Mouse (Mus musculus): Measurements from ENCODE around the gene Spsb1. TPM values are rescaled to one million over a fixed set of nuclear protein-coding genes. Genes with fewer than 3 reads are reported as not detected.

Gene Spsb1
- total and polyA plus RNA-seq, 3 experiments = 0.04 to 0.19 (median 0.07) TPM

DNA sequence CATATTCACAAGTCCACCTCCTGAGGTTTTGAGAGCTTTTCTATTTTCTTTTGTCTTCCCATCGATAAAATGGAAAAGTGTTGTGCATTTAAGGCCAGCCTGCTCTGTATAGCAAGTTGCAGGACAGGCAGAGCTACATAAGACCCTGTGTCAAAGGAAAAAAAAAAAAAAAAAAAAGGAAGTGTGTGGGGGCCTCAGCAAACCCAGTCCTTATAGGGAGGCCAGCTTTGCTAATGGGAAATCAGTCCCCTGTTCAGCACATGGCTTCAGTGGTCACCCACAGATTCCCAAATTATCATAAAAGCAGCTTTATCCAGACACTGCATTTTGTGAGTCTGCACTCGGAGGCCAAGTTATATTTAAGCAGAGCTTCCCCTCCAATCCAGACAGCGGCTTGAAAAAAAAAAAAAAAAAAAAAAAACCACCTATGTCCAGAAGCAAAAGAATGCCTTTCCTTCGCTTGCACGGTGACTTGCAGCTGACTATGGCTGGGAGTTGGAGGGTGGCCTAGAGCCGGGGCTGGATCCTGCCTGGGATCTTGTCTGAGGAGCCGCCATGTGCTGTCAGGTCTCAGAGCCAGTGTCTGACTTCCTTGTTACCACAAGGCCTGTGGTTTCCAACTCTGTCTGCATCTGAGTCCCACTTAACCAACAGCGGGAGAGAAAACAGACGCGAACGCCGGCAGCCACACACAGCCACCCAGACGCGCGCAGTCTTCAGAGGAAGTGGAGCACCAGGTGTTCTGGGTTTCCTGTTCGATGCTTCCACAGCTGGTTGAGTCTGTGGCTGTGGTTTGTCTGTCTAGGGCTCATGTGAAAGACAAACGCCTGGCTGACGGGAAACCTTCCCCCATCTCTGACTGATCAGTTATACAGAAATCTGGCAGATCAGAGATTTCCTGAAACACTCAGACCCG is 98.7 kb downstream of the Spsb1 start (continued):
- TF ChIP-seq ELF1 (IDR thresholded peaks at IDR 0.05; ENCODE audit: low read depth, low read length) = peak; percentile 66

DNA sequence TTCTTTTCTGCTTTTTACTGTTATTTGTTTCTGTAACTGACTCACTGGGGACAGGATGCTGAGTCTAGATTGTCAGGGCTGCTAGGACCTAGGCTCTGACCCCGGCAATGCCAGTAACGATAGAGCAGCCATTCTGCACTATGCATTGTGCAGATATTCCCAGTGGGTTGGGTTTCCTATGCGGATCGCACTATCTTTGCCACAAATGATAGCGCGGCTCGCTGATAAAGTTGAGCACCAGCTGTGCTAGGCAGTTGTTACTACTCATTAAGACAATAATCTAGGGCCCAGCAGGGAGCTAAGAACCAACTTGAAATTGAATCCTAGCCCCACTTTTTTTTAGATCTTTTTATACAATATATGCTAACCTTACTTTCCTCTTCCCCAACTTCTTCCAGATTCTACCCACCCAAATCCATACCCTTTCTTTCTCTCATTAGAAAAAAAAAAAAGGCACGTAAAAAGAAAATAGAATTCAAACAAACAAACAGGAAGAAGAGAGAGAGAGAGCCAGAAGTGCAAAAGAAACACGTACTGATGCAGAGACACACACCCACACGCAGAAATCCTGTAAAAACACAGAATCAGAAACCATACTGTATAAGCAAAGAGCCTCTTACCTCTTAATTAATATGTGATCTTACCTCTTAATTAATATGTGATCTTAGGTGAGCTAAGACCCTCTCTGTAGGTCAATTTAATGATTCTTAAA is 99.5 kb downstream of the Spsb1 start:
- H3K27me3 ChIP-seq (replicated peaks) = peaks cover 60% of the 10 kb centered on the region
- no peak for TF ChIP-seq MXI1 (IDR thresholded peaks at IDR 0.05; ENCODE audit: low read depth, low read length)
- TF ChIP-seq TCF12 (IDR thresholded peaks at IDR 0.05; ENCODE audit: low read depth, low read length) = no peak
- no peak for TF ChIP-seq JUND (conservative IDR thresholded peaks at IDR 0.05; ENCODE audit: low read depth, low read length)
- TF ChIP-seq JUN (IDR thresholded peaks at IDR 0.05; ENCODE audit: insufficient read depth, low read depth, low read length) = no peak
- TF ChIP-seq ETS1 (conservative IDR thresholded peaks at IDR 0.05; ENCODE audit: low read depth, low read length) = no peak
- no peak for TF ChIP-seq ZKSCAN1 (IDR thresholded peaks at IDR 0.05; ENCODE audit: borderline replicate concordance, low read depth, low read length)
- no peak for TF ChIP-seq TBP (conservative IDR thresholded peaks at IDR 0.05; ENCODE audit: low read depth, low read length)
- TF ChIP-seq POLR2A (IDR thresholded peaks at IDR 0.05; ENCODE audit: low read depth, low read length) = no peak
- TF ChIP-seq MYC (IDR thresholded peaks at IDR 0.05; ENCODE audit: low read depth, low read length) = no peak
- no peak for TF ChIP-seq GABPA (IDR thresholded peaks at IDR 0.05; ENCODE audit: insufficient replicate concordance, low read depth, low read length)
- no peak for TF ChIP-seq ELF1 (IDR thresholded peaks at IDR 0.05; ENCODE audit: low read depth, low read length)
- no peak for TF ChIP-seq RAD21 (IDR thresholded peaks at IDR 0.05; ENCODE audit: low read depth, low read length)
- TF ChIP-seq SMC3 (IDR thresholded peaks at IDR 0.05; ENCODE audit: low read depth, low read length) = no peak
- in situ Hi-C loops (cut with MboI; ENCODE audit: low pct_ligation_motif_present, low pct_unique_long_range_greater_than_20kb, low sequenced_read_pairs) = no loop called here
- peak overlapping the region; percentile 27; the same call in 1 of the 2 replicates for H3K9ac ChIP-seq (ENCODE audit: insufficient read depth, low read depth)
- dilution Hi-C loops (cut with MboI; ENCODE audit: extremely low pct_ligation_motif_present, extremely low pct_unique_long_range_greater_than_20kb, low sequenced_read_pairs) = no loop called here
- peaks cover 10 to 43% of the 10 kb centered on the region in 2 experiments for H3K4me1 ChIP-seq (ENCODE audit: control insufficient read depth in 1 of 2, insufficient read depth in 2 of 2)
- DNase-seq (ENCODE audit: extremely low read depth) = no peak
- H3K4me3 ChIP-seq (replicated peaks in 1 of 3; ENCODE audit: low read depth in 2 of 3, low read length in 2 of 3, poor library complexity in 1 of 3) = peak overlapping the region in 1 of 3 experiments; percentile 36
- H3K79me2 ChIP-seq (replicated peaks; ENCODE audit: control insufficient read depth, extremely low read depth, insufficient read depth, poor library complexity, severe bottlenecking) = no peaks in the 10 kb centered on the region
- H3K27ac ChIP-seq (ENCODE audit: insufficient read depth, low read depth) = no peak overlapping the region
- peak overlapping the region; percentile 81 for H3K4me2 ChIP-seq (ENCODE audit: insufficient read depth, low read depth, poor library complexity, severe bottlenecking)
- no peaks in the 10 kb centered on the region for H3K36me3 ChIP-seq (replicated peaks in 1 of 2; ENCODE audit: control insufficient read depth in 1 of 2, insufficient read depth in 1 of 2, low read length in 1 of 2)
- H3K9me3 ChIP-seq (replicated peaks; ENCODE audit: low read length) = peaks cover 10% of the 10 kb centered on the region

DNA sequence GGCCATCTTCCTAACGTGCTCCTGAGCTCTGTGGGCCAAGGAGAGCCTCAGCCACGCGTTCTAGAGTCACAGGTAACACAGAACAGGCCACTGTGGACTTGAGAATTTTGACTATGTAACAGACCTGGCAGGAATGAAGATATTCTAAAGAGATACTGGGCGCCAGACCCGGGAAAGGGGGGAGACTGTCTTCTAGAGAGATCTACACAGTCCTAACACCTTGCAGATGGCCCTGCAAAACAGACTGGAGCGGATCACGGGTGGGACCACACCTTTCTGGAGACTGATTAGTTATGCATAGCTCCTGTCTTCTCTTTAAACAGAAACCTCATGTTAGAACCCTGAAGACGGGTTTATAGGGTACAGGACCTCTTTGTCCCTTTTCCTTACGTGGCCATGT is 100.1 kb downstream of the Spsb1 start:
- dilution Hi-C loops (cut with MboI; ENCODE audit: extremely low pct_ligation_motif_present, extremely low pct_unique_long_range_greater_than_20kb, low sequenced_read_pairs) = no loop called here
- peak overlapping the region; percentile 81 for H3K4me2 ChIP-seq (ENCODE audit: insufficient read depth, low read depth, poor library complexity, severe bottlenecking)
- H3K27ac ChIP-seq (ENCODE audit: insufficient read depth, low read depth) = peak overlapping the region; percentile 47
- peak overlapping the region; percentile 27; the same call in 1 of the 2 replicates for H3K9ac ChIP-seq (ENCODE audit: insufficient read depth, low read depth)
- peaks cover 14% of the 10 kb centered on the region for H3K9me3 ChIP-seq (replicated peaks; ENCODE audit: low read length)
- peaks cover 10 to 43% of the 10 kb centered on the region in 2 experiments for H3K4me1 ChIP-seq (ENCODE audit: control insufficient read depth in 1 of 2, insufficient read depth in 2 of 2)
- H3K36me3 ChIP-seq (replicated peaks in 1 of 2; ENCODE audit: control insufficient read depth in 1 of 2, insufficient read depth in 1 of 2, low read length in 1 of 2) = no peaks in the 10 kb centered on the region
- TF ChIP-seq MYC (IDR thresholded peaks at IDR 0.05; ENCODE audit: low read depth, low read length) (no peak), UBTF (IDR thresholded peaks at IDR 0.05; ENCODE audit: low read depth, low read length) (no peak), SIN3A (IDR thresholded peaks at IDR 0.05; ENCODE audit: low read length) (no peak), HCFC1 (IDR thresholded peaks at IDR 0.05; ENCODE audit: low read depth, low read length) (no peak), RAD21 (IDR thresholded peaks at IDR 0.05; ENCODE audit: low read depth, low read length) (no peak), ZMIZ1 (IDR thresholded peaks at IDR 0.05; ENCODE audit: low read depth, low read length) (no peak), ZKSCAN1 (IDR thresholded peaks at IDR 0.05; ENCODE audit: borderline replicate concordance, low read depth, low read length) (no peak), E2F4 (IDR thresholded peaks at IDR 0.05; ENCODE audit: insufficient replicate concordance, low read depth, low read length) (no peak), MAX (IDR thresholded peaks at IDR 0.05; ENCODE audit: low read length) (no peak), ELF1 (IDR thresholded peaks at IDR 0.05; ENCODE audit: low read depth, low read length) (no peak), JUN (IDR thresholded peaks at IDR 0.05; ENCODE audit: insufficient read depth, low read depth, low read length) (no peak), MAFK (IDR thresholded peaks at IDR 0.05; ENCODE audit: insufficient replicate concordance, low read length) (no peak), EP300 (IDR thresholded peaks at IDR 0.05; ENCODE audit: low read length) (no peak), BHLHE40 (IDR thresholded peaks at IDR 0.05; ENCODE audit: low read depth, low read length) (no peak), TCF12 (IDR thresholded peaks at IDR 0.05; ENCODE audit: low read depth, low read length) (no peak), TBP (conservative IDR thresholded peaks at IDR 0.05; ENCODE audit: low read depth, low read length) (no peak), ETS1 (conservative IDR thresholded peaks at IDR 0.05; ENCODE audit: low read depth, low read length) (no peak), POLR2A (IDR thresholded peaks at IDR 0.05; ENCODE audit: low read depth, low read length) (no peak; the same call in 1 of the 2 replicates)
- peaks cover 60% of the 10 kb centered on the region for H3K27me3 ChIP-seq (replicated peaks)
- H3K79me2 ChIP-seq (replicated peaks; ENCODE audit: control insufficient read depth, extremely low read depth, insufficient read depth, poor library complexity, severe bottlenecking) = no peaks in the 10 kb centered on the region
- no peak for DNase-seq (ENCODE audit: extremely low read depth)
- H3K4me3 ChIP-seq (replicated peaks in 1 of 3; ENCODE audit: low read depth in 2 of 3, low read length in 2 of 3, poor library complexity in 1 of 3) = peak overlapping the region; percentile 18 to 47 (median 36)
- in situ Hi-C loops (cut with MboI; ENCODE audit: low pct_ligation_motif_present, low pct_unique_long_range_greater_than_20kb, low sequenced_read_pairs) = no loop called here
